Mouse (Mus musculus) thymus, adult 2 months (tissue): ENCODE measurements at regions not wholly inside any gene's neighbourhood (a gene's known extent, or its start where the extent isn't known, plus 50 kb on each side); places are given as distances from the start of the nearest gene placed in this dataset.

Source experiments
- CTCF ChIP-seq: fragments of 200-500 bp; IDR thresholded peaks from 2 replicates; pipeline ENCODE4 v1.5.1; 2012; ENCODE audit warnings: mild to moderate bottlenecking, control low read depth, low read length, moderate library complexity, borderline replicate concordance; ENCODE audit not compliant: control insufficient read depth, poor library complexity, insufficient read depth; ENCODE audit errors: extremely low read depth
- POLR2A ChIP-seq: fragments of 200-500 bp; IDR thresholded peaks from 2 replicates; pipeline ENCODE4 v1.6.1; 2012; ENCODE audit warnings: mild to moderate bottlenecking, low read length, control low read depth, moderate library complexity; ENCODE audit not compliant: control insufficient read depth, poor library complexity, insufficient read depth; ENCODE audit errors: extremely low read depth

DNA sequence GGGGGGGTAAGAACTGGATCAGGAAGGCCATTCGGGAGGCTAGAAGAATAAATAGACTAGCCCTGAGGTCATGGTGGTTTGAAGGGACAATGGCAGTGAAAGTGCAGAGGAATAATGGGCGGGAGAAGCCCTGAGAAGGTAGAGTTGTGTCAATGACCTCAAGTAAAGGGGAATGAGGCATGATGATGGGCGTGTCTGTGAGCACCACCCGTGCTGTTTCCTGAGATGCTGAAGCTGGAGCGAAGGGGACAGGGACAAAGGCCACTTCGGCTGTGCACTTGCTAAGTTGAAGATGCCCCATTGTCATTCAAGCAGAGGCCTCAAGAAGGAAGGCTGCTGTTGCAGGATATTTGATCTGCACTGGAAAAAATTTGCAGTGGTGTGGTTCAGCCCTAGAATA lies 69.5 kb downstream of the Adra2a start:
- TF ChIP-seq CTCF, result no peak
- no peak for TF ChIP-seq POLR2A
